Mouse (Mus musculus) thymus, postnatal 4 days (tissue): ENCODE measurements around the gene Nup43.

ENCODE experiments used
- DNase-seq: peaks from one replicate; pipeline ENCODE4 v3.0.0; 2021

Gene Nup43

DNA sequence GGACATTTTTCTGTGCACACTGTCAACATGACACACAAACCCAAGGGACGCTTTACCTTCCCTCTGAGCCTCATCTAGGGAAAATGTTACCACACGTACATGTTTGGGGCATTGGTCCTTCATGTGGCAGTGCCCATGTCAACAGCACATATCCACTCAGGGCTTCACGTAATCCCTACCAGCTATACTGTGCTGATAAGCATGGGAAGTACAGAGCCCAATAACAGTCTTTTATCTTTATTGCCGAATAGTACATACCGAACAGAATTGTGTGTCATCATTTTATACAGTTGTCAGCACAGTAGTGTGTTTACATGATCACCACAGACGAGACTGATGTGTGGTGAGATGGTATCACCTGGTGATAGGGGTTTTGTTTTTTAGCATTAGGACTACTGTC lies 19.6 kb downstream of the Nup43 start:
- DNase-seq: no peak

DNA sequence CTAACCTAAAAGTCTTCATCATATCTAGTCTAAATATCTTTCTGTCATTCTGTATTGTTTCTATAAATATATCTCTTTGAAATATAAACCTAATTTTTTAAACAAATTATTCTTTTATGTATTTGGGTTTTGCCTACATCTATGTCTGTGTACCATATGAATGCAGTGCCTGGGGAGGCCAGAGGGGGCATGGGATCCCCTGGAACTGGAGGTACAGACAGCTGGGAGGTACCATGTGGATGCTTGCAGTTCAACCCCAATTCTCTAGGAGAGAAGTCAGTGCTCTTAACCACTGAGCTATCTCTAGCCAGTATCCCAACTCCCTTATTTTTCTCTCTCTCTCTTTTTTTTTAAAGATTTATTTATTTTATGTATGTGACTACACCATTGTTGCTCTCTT lies 28.0 kb downstream of the Nup43 start:
- peak; percentile 60 for DNase-seq

DNA sequence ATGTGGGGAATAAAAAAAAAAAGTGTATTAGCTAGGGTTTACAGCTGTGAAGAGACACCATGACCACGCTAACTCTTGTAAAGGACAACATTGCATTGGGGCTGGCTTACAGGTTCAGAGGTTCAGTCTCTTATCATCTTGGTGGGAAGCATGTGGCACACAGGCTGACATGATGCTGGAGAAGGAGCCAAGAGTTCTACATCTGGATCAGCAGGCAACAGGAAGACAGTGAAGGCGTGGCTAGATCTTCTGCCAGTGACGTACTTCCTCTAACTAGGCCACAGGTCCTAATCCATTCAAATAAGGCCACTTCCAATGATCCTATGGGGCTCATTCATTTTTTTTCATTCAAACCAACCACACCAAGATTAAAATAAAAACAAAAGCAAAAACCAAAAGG lies 32.8 kb downstream of the Nup43 start:
- no peak for DNase-seq

GRCm38 (mm10) chr10:7702586-7702985 lies 35.3 kb downstream of the Nup43 start:
- DNase-seq: no peak

DNA sequence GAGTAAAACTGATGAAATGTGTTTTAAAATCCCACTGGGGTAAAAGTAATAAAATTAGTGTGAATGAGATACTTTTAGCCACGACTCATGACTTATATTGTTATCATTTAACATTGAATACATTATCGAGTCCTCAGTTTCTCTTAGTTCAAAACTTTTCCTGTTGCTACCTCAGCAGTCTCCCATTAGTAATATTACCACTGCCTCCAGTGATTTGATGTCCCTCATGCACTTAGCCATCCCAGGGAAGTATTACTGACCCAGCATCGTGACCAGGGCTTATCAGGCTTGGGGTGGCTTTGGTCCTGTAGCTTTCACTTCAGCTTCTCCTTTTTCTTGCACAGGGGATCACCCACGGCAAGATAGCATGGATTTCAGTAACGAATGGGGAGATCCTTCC lies 42.8 kb downstream of the Nup43 start:
- no peak for DNase-seq

GRCm38 (mm10) chr10:7712506-7712905 lies 45.2 kb downstream of the Nup43 start:
- DNase-seq: no peak

DNA sequence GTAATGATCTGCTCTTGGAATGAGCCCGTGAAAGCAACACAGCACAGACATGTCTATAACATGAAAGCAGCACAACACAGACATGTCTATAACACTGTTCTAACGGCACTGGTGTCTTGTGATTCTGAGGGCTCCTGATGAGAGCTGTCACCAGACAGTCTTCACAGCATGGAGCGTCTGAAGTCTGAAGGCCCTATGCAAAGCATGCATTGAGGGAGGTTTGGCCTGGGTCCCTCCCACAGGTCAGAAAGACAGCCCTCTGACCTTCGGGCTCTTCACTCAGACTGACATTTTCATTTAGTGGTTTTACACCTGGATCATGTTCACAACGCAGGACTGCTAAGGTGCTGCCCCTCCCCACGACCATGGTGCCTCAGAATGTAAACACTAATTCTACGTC lies 47.8 kb downstream of the Nup43 start:
- no peak for DNase-seq

DNA sequence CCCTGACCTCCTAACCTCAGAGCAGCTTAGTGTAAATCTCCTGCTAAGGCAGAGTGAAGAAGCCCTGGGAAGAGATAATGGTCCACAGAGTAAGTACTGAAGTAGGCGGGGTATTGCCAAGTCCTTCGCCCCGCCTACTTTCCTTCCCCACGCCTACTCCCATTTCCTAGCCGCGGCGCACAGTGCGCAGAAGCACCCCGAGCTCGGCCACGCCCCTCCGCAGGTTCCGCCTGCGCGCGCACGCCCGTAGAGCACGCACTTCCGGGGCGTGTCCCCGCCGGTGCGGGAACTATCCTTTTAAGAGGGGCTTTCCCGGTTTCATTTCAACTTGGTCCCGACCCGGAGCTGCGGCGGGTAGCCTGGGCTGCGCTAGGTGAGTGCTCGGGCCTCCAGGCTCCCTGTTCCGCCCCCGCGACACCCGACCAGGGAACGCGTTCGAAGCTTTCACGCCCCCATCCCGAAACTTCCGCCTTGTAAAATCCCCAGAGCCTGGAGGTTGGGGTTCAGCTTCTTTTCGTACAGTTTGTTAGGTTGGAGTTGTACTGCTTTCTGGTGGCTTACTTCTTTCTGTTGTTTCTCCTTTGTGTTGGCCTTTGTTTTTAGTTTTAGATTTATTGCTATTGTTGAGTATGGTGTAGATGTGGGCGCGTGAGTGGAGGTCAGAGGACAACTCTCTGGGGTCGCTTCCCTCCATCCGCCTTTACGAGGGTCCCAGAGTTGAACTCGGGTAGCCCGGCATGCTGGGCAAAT lies 58.6 kb downstream of the Nup43 start, which contains the start of gene Katna1:
TSS of gene Katna1 (plus strand) at position 250 of the 750 bp plus-strand sequence.
- peak; percentile 99 for DNase-seq

DNA sequence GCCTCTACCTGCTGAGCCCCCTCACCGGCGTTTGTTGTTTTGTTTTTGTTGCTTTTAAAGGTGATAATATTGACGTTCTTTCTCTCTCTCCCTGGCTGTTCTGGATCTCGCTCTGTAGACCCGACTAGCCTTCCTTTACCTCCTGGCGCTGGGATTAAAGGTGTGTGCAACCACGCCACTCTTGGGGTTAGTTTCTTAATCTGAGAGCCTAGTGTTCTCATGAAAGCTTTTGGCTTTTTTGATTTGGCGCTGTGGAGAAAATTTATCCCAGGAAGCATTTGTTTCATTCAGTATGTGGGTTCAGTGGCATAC lies 59.2 kb downstream of the Nup43 start:
- no peak for DNase-seq

DNA sequence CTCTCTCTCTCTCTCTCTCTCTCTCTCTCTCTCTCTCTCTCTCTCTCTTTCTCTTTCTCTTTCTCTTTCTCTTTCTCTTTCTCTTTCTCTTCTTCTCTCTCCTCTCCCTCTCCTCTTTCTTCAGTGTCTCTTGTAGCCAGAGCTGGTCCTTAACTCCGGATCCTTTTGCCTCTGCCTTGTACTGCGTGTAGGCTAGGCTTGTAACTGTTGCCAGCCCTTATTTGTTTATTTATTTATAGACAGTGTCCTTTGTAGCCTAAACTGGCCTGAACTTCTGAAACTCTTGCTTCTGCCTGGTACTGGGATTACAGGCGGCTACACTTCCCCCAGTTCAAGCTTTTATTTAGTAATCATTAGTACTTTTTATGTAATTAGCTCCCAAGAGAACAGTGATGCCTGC lies 59.7 kb downstream of the Nup43 start:
- DNase-seq: no peak
